Mouse (Mus musculus): ENCODE results near the gene Ppib. TPM values are rescaled to one million over a fixed set of nuclear protein-coding genes. Genes with fewer than 3 reads are reported as not detected.

Ppib gene
- total and polyA plus RNA-seq, 2 experiments from 2014 or later, result 277 to 310 TPM

DNA sequence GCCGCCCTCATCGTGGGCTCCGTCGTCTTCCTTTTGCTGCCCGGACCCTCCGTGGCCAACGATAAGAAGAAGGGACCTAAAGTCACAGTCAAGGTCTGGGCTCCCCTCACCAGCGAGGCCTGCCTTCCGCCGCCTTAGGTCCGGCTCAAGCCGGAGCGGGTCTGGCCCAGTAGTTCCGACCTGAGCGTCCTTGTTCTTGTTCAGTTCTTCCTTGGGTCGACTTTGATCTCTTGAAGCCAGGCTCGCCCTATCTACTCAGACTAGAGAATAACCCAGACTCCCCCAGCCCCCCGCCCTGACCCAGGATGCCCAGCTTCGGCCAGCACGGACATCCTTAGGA is 256 bp downstream of the Ppib start:
- Histone ChIP-seq H3K4me1 (ENCODE audit: control insufficient read depth, insufficient read depth) (peaks cover 17% of the 10 kb centered on the region), H3K9ac (replicated peaks; ENCODE audit: low read depth, low read length) (peak overlapping the region; percentile 92), H3K9me3 (replicated peaks; ENCODE audit: control insufficient read depth, low read length) (no peaks in the 10 kb centered on the region), H3K36me3 (replicated peaks; ENCODE audit: control insufficient read depth, insufficient read depth, low read length) (peaks cover 26% of the 10 kb centered on the region), H3K4me3 (ENCODE audit: low read depth, low read length) (peak overlapping the region; percentile 94), H3K27me3 (ENCODE audit: control insufficient read depth, insufficient read depth, low read length) (no peaks in the 10 kb centered on the region), H3K4me2 (ENCODE audit: low read depth, low read length) (peak overlapping the region; percentile 89), H3K27ac (ENCODE audit: low read depth) (peak overlapping the region; percentile 86)
- WGBS, result under 1% methylated on average over 20 of the region's 20 CpGs
- peak; percentile 72 for ATAC-seq (ENCODE audit: insufficient read depth, low read depth)
- no peak for DNase-seq (ENCODE audit: low spot score)
- no peak for TF ChIP-seq EP300 (IDR thresholded peaks at IDR 0.05; ENCODE audit: low read depth)
- no peak for TF ChIP-seq CTCF (IDR thresholded peaks at IDR 0.05; ENCODE audit: low read depth)

GRCm38 (mm10) chr9:66060986-66061385 is 964 bp downstream of the Ppib start:
- Histone ChIP-seq H3K4me1 (ENCODE audit: control insufficient read depth, insufficient read depth) (peaks cover 17% of the 10 kb centered on the region), H3K9me3 (replicated peaks; ENCODE audit: control insufficient read depth, low read length) (no peaks in the 10 kb centered on the region), H3K36me3 (replicated peaks; ENCODE audit: control insufficient read depth, insufficient read depth, low read length) (peaks cover 33% of the 10 kb centered on the region), H3K4me2 (ENCODE audit: low read depth, low read length) (peak overlapping the region; percentile 89), H3K4me3 (ENCODE audit: low read depth, low read length) (peak overlapping the region; percentile 94), H3K27me3 (ENCODE audit: control insufficient read depth, insufficient read depth, low read length) (no peaks in the 10 kb centered on the region), H3K9ac (replicated peaks; ENCODE audit: low read depth, low read length) (peak overlapping the region; percentile 92), H3K27ac (ENCODE audit: low read depth) (no peak overlapping the region)
- WGBS, result 18% methylated on average over 4 of the region's 4 CpGs
- ATAC-seq (ENCODE audit: insufficient read depth, low read depth) (no peak), DNase-seq (ENCODE audit: low spot score) (no peak)
- TF ChIP-seq CTCF (IDR thresholded peaks at IDR 0.05; ENCODE audit: low read depth) (no peak), EP300 (IDR thresholded peaks at IDR 0.05; ENCODE audit: low read depth) (no peak)

DNA sequence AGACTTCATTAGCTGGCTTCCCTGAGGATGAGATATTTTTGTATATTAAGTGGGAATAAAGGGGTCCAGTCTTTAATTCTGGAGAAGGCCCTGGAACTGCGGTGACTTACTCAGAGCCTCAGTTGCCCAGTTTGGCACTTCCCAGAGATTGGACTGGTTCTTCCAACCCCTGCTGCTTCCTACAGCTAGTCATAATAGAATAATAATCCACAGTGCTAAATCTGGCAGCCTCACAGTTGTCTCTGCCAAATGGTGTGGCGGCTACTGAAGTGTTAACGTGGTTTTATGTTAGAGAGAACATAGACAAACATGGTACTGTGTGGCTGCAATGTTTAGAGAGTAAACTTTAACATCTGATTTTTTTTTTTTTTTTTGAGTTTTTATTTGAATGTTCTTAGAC is 1.6 kb downstream of the Ppib start:
- DNase-seq (ENCODE audit: low spot score) (no peak), ATAC-seq (ENCODE audit: insufficient read depth, low read depth) (no peak)
- no peaks in the 10 kb centered on the region for H3K9me3 ChIP-seq (replicated peaks; ENCODE audit: control insufficient read depth, low read length)
- no peak for TF ChIP-seq EP300 (IDR thresholded peaks at IDR 0.05; ENCODE audit: low read depth)
- H3K36me3 ChIP-seq (replicated peaks; ENCODE audit: control insufficient read depth, insufficient read depth, low read length), result peaks cover 40% of the 10 kb centered on the region
- H3K4me1 ChIP-seq (ENCODE audit: control insufficient read depth, insufficient read depth), result peaks cover 17% of the 10 kb centered on the region
- H3K27ac ChIP-seq (ENCODE audit: low read depth), result no peak overlapping the region
- no peaks in the 10 kb centered on the region for H3K27me3 ChIP-seq (ENCODE audit: control insufficient read depth, insufficient read depth, low read length)
- WGBS, result 74% methylated on average over 3 of the region's 3 CpGs
- H3K4me2 ChIP-seq (ENCODE audit: low read depth, low read length), result peak overlapping the region; percentile 89
- H3K9ac ChIP-seq (replicated peaks; ENCODE audit: low read depth, low read length), result peak overlapping the region; percentile 92
- H3K4me3 ChIP-seq (ENCODE audit: low read depth, low read length), result peak overlapping the region; percentile 94

DNA sequence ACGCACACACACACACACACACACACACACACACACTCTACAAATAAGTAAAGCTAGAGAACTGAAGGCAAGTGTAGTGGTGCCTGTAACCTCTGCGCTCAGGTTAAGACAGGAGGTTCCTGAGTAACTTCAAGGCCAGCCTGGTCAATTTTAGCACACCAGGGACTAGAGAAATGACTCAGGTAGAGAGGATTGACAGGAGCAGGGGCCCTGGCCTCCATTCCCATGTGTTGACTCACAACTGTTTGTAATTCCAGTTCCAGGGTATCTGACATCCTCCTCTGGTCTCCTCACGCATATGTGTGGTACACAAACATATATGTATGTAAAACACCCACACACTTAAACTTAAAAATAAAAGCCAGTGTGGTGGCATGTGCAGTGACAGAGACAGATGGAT is 3.4 kb downstream of the Ppib start:
- H3K4me3 ChIP-seq (ENCODE audit: low read depth, low read length), result no peak overlapping the region
- TF ChIP-seq EP300 (IDR thresholded peaks at IDR 0.05; ENCODE audit: low read depth), result no peak
- no peak for TF ChIP-seq CTCF (IDR thresholded peaks at IDR 0.05; ENCODE audit: low read depth)
- no peak overlapping the region for H3K27ac ChIP-seq (ENCODE audit: low read depth)
- peaks cover 48% of the 10 kb centered on the region for H3K36me3 ChIP-seq (replicated peaks; ENCODE audit: control insufficient read depth, insufficient read depth, low read length)
- H3K4me2 ChIP-seq (ENCODE audit: low read depth, low read length), result no peak overlapping the region
- H3K9me3 ChIP-seq (replicated peaks; ENCODE audit: control insufficient read depth, low read length), result no peaks in the 10 kb centered on the region
- H3K9ac ChIP-seq (replicated peaks; ENCODE audit: low read depth, low read length), result no peak overlapping the region
- 0 out of 2 replicates have a peak, but pooled peaks cover 5% of the 10 kb centered on the region for H3K27me3 ChIP-seq (ENCODE audit: control insufficient read depth, insufficient read depth, low read length)
- no peak for DNase-seq (ENCODE audit: low spot score)
- WGBS, result 90% methylated on average over 3 of the region's 3 CpGs
- H3K4me1 ChIP-seq (ENCODE audit: control insufficient read depth, insufficient read depth), result peaks cover 17% of the 10 kb centered on the region
- ATAC-seq (ENCODE audit: insufficient read depth, low read depth), result no peak

DNA sequence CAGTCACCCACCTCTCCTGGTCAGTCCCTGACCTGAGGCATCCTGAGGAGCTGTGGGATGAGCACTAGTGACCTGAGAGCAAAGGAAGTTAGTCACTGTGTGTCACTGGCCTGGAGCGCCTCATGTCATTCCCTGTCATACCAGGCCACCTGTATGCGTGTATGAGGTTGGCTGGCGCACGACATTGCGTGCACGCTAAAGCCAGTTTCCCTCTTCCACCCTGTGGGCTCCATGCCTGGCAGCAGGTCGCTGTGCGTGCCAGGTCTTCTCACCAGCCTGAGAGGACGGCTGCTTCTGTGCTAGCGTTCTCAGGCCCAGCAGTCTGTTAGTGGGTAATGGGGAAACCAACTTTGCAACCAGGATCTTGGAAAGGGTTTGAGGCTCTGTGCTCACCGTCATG is 4.3 kb downstream of the Ppib start:
- H3K4me1 ChIP-seq (ENCODE audit: control insufficient read depth, insufficient read depth), result peaks cover 23% of the 10 kb centered on the region
- no peak overlapping the region for H3K27ac ChIP-seq (ENCODE audit: low read depth)
- no peak for DNase-seq (ENCODE audit: low spot score)
- no peak overlapping the region for H3K9ac ChIP-seq (replicated peaks; ENCODE audit: low read depth, low read length)
- no peak overlapping the region for H3K4me3 ChIP-seq (ENCODE audit: low read depth, low read length)
- no peak for ATAC-seq (ENCODE audit: insufficient read depth, low read depth)
- no peak overlapping the region for H3K4me2 ChIP-seq (ENCODE audit: low read depth, low read length)
- 91% methylated on average over 11 of the region's 11 CpGs for WGBS
- H3K36me3 ChIP-seq (replicated peaks; ENCODE audit: control insufficient read depth, insufficient read depth, low read length), result peaks cover 48% of the 10 kb centered on the region
- 0 out of 2 replicates have a peak, but pooled peaks cover 5% of the 10 kb centered on the region for H3K27me3 ChIP-seq (ENCODE audit: control insufficient read depth, insufficient read depth, low read length)
- TF ChIP-seq CTCF (IDR thresholded peaks at IDR 0.05; ENCODE audit: low read depth) (no peak), EP300 (IDR thresholded peaks at IDR 0.05; ENCODE audit: low read depth) (no peak)
- H3K9me3 ChIP-seq (replicated peaks; ENCODE audit: control insufficient read depth, low read length), result no peaks in the 10 kb centered on the region

DNA sequence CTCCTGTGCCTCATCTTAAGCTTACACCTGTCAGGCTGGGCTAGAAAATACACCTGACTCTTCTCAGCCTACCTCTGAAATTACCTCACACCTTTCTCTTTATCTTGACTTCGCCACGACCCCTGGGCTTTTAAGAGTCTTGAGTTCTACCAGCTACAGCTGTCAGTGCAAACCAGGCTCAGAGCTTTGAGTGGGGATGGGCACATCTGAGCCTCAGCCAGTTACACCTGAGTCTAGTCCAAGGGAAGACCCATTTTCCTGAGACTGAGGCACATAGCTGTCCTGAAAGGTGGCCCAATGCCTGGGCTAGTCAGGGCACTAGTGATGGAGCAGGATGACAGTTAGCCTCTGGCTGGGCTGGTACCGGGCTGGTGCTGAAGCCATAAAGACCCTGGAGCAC is 6.8 kb downstream of the Ppib start:
- Histone ChIP-seq H3K4me1 (ENCODE audit: control insufficient read depth, insufficient read depth) (peaks cover 9% of the 10 kb centered on the region), H3K9ac (replicated peaks; ENCODE audit: low read depth, low read length) (no peak overlapping the region), H3K9me3 (replicated peaks; ENCODE audit: control insufficient read depth, low read length) (no peaks in the 10 kb centered on the region), H3K36me3 (replicated peaks; ENCODE audit: control insufficient read depth, insufficient read depth, low read length) (peaks cover 48% of the 10 kb centered on the region), H3K27ac (ENCODE audit: low read depth) (no peak overlapping the region), H3K4me3 (ENCODE audit: low read depth, low read length) (no peak overlapping the region), H3K4me2 (ENCODE audit: low read depth, low read length) (no peak overlapping the region), H3K27me3 (ENCODE audit: control insufficient read depth, insufficient read depth, low read length) (peaks cover 13% of the 10 kb centered on the region; the same call in 1 of the 2 replicates)
- WGBS, result 76% methylated on average over 3 of the region's 3 CpGs
- no peak for ATAC-seq (ENCODE audit: insufficient read depth, low read depth)
- TF ChIP-seq CTCF (IDR thresholded peaks at IDR 0.05; ENCODE audit: low read depth) (no peak), EP300 (IDR thresholded peaks at IDR 0.05; ENCODE audit: low read depth) (no peak)
- no peak for DNase-seq (ENCODE audit: low spot score)

All from heart, postnatal 0 days (tissue).